Mouse (Mus musculus): ENCODE measurements around the gene Ush2a. TPM values are rescaled to one million over a fixed set of nuclear protein-coding genes. Genes with fewer than 3 reads are reported as not detected.

Gene Ush2a
- polyA plus RNA-seq, 1 experiment from 2014 or later, result 0.09 TPM

GRCm38 (mm10) chr1:188568295-188568961 lies 306.6 kb downstream of the Ush2a start:
- Histone ChIP-seq H3K9me3 (no peaks in the 10 kb centered on the region), H3K27me3 (replicated peaks) (no peaks in the 10 kb centered on the region), H3K4me2 (no peak overlapping the region), H3K4me1 (no peaks in the 10 kb centered on the region), H3K4me3 (replicated peaks) (no peak overlapping the region), H3K36me3 (no peaks in the 10 kb centered on the region), H3K27ac (no peak overlapping the region), H3K9ac (no peak overlapping the region)
- no peak for ATAC-seq (ENCODE audit: insufficient read depth, low FRiP score, low read depth)
- WGBS, result 84% methylated on average over 9 of the region's 9 CpGs

- Histone ChIP-seq H3K9me3 (no peaks in the 10 kb centered on the region), H3K27me3 (replicated peaks) (no peaks in the 10 kb centered on the region), H3K4me2 (no peak overlapping the region), H3K4me1 (no peaks in the 10 kb centered on the region), H3K9ac (no peak overlapping the region), H3K36me3 (no peaks in the 10 kb centered on the region), H3K4me3 (replicated peaks) (no peak overlapping the region), H3K27ac (no peak overlapping the region)
- ATAC-seq (ENCODE audit: insufficient read depth, low FRiP score, low read depth), result no peak
- 81% methylated on average over 8 of the region's 8 CpGs for WGBS
These were observed 314.5 kb downstream of the Ush2a start for GRCm38 (mm10) chr1:188576246-188576747.

DNA sequence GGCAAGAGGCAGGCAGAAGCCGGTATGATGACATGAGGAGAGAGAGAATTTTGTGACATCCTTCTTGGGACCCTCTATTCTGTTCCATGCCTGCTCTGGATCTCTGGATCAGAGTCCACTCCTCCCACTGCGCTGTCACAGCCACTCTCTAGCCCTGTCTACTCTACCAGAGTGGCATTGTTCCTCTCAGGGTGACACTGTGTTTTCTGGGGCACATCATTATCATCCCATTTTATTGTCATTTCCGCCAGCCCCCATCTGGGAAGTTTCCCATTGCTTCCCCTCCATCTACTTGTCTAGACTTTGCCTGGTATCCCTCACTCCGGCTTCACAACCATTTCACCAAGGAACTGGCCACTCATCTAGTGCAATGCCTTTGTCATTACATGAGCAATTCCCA lies 315.6 kb downstream of the Ush2a start:
- Histone ChIP-seq H3K4me1 (no peaks in the 10 kb centered on the region), H3K9me3 (no peaks in the 10 kb centered on the region), H3K4me2 (no peak overlapping the region), H3K27me3 (replicated peaks) (no peaks in the 10 kb centered on the region), H3K9ac (no peak overlapping the region), H3K36me3 (no peaks in the 10 kb centered on the region), H3K27ac (no peak overlapping the region), H3K4me3 (replicated peaks) (no peak overlapping the region)
- 84% methylated on average over 4 of the region's 4 CpGs for WGBS
- no peak for ATAC-seq (ENCODE audit: insufficient read depth, low FRiP score, low read depth)

DNA sequence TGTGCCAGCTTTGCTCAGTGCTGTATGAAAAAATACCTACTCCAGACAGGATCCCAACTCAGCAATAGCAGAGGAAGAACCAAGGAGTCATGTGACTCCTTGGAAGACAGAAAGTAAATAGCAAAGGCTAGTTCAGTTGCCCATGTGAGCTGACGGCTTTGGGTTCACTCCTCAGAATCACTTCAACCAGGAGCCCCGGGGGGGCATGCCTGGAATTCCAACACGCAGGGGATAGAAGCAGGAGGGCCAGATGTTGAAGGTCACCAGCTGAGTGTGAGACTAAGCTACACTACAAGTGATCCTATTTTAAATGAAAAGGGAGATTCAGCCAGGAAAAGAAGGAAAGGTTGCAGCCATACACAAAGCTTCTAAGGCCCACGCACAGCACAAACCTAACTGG lies 319.3 kb downstream of the Ush2a start:
- H3K9ac ChIP-seq, result no peak overlapping the region
- H3K27ac ChIP-seq, result no peak overlapping the region
- no peak overlapping the region for H3K4me3 ChIP-seq (replicated peaks)
- WGBS, result 50% methylated on average over 4 of the region's 4 CpGs
- no peaks in the 10 kb centered on the region for H3K4me1 ChIP-seq
- no peak overlapping the region for H3K4me2 ChIP-seq
- H3K9me3 ChIP-seq, result no peaks in the 10 kb centered on the region
- no peak for ATAC-seq (ENCODE audit: insufficient read depth, low FRiP score, low read depth)
- no peaks in the 10 kb centered on the region for H3K27me3 ChIP-seq (replicated peaks)
- no peaks in the 10 kb centered on the region for H3K36me3 ChIP-seq

DNA sequence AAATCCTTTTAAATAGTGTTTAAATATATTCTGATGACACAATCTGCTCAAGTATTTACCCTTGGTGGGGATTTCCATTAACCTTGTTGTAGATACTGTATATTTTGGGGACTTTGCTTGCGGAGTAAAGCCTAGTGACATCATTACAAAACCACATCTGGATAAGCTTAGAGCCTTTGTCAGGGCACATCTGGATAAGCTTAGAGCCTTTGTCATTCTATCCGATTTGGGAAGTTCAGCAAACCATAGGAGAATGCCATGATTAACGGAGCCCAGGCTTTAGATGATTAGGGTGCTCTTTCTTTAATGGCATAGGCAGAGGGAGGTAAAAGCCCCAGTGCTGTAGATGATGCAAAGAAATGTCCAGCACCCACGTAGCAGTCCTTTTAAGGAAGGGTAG lies 333.4 kb downstream of the Ush2a start:
- 46% methylated on average over 4 of the region's 4 CpGs for WGBS
- no peak for ATAC-seq (ENCODE audit: insufficient read depth, low FRiP score, low read depth)

GRCm38 (mm10) chr1:188598052-188598451 lies 336.2 kb downstream of the Ush2a start:
- Histone ChIP-seq H3K27me3 (replicated peaks) (no peaks in the 10 kb centered on the region), H3K27ac (no peak overlapping the region), H3K9me3 (no peaks in the 10 kb centered on the region), H3K4me1 (no peaks in the 10 kb centered on the region), H3K4me3 (replicated peaks) (no peak overlapping the region), H3K36me3 (no peaks in the 10 kb centered on the region), H3K4me2 (no peak overlapping the region), H3K9ac (no peak overlapping the region)
- ATAC-seq (ENCODE audit: insufficient read depth, low FRiP score, low read depth), result no peak
- 84% methylated on average over 7 of the region's 7 CpGs for WGBS

More for the DNA sequence above, 333.4 kb downstream of the Ush2a start:
- no peaks in the 10 kb centered on the region for H3K27me3 ChIP-seq (replicated peaks)
- no peaks in the 10 kb centered on the region for H3K36me3 ChIP-seq
- no peaks in the 10 kb centered on the region for H3K4me1 ChIP-seq
- no peaks in the 10 kb centered on the region for H3K9me3 ChIP-seq
- H3K4me3 ChIP-seq (replicated peaks), result no peak overlapping the region
- H3K27ac ChIP-seq, result no peak overlapping the region
- H3K4me2 ChIP-seq, result no peak overlapping the region
- no peak overlapping the region for H3K9ac ChIP-seq

DNA sequence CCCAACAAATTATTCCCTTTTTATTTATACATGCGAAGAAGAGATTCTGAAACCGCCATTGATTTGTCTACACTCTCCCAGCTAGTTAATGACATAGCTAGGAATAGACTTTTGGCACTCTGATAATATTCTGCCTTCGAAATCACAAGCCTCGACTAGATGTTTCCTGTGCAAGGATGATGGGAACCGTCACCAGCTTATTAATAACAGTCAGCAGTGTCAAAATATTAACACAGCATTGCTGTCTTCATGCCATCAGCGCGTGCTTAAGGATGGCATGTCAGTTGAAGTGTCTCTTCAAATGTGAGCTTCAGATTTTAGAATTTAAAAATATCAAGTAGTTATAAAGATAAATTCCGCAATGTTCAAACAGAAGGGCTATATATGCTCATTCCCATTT lies 337.3 kb downstream of the Ush2a start:
- WGBS, result 81% methylated on average over 8 of the region's 8 CpGs
- Histone ChIP-seq H3K4me1 (no peaks in the 10 kb centered on the region), H3K27ac (no peak overlapping the region), H3K4me3 (replicated peaks) (no peak overlapping the region), H3K36me3 (no peaks in the 10 kb centered on the region), H3K27me3 (replicated peaks) (no peaks in the 10 kb centered on the region), H3K9ac (no peak overlapping the region), H3K4me2 (no peak overlapping the region), H3K9me3 (no peaks in the 10 kb centered on the region)
- no peak for ATAC-seq (ENCODE audit: insufficient read depth, low FRiP score, low read depth)

DNA sequence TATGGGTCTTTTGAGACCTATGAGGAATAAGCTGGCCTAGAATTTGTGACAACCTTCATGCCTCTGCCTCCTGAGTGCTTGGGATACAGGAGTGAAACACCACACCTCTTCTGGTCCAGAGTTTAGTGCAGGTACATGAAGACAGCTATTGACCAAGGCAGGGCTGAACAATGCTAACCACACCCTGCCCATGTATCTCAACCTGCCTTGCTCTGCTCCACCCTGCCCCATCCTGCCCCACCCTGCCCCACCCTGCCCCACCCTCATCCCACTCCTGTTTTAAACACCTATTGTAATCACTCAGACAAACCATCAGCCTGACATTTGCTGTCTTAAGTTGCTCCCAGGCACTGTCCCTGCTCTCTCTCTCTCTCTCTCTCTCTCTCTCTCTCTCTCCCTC lies 344.6 kb downstream of the Ush2a start:
- Histone ChIP-seq H3K9me3 (no peaks in the 10 kb centered on the region), H3K4me1 (no peaks in the 10 kb centered on the region), H3K27ac (no peak overlapping the region), H3K4me2 (no peak overlapping the region), H3K4me3 (replicated peaks) (no peak overlapping the region), H3K27me3 (replicated peaks) (no peaks in the 10 kb centered on the region), H3K9ac (no peak overlapping the region), H3K36me3 (no peaks in the 10 kb centered on the region)
- ATAC-seq (ENCODE audit: insufficient read depth, low FRiP score, low read depth), result no peak

DNA sequence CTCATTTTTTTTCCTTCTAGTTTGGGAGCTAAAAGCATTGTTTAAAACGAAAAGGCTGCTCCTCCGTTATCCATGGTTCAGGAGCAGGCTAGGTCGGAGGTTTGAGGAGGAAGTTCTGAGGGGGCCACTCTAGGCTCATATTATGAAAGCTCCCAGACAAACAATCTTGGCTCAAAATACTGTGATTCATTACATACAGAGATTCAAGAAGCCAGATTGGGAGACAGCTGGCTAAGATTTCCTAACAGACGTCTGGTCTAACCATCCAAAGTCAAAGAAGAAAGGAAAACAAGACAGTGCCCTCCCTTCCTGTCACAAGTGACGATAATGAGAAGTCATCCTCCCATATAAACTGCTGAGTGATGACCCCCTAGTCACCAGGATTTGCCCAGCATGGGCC lies 354.7 kb downstream of the Ush2a start:
- H3K9ac ChIP-seq, result no peak overlapping the region
- WGBS, result 49% methylated on average over 5 of the region's 5 CpGs
- H3K9me3 ChIP-seq, result no peaks in the 10 kb centered on the region
- H3K4me3 ChIP-seq (replicated peaks), result no peak overlapping the region
- H3K27me3 ChIP-seq (replicated peaks), result no peaks in the 10 kb centered on the region
- no peak overlapping the region for H3K27ac ChIP-seq
- H3K36me3 ChIP-seq, result no peaks in the 10 kb centered on the region
- no peak overlapping the region for H3K4me2 ChIP-seq
- no peak for ATAC-seq (ENCODE audit: insufficient read depth, low FRiP score, low read depth)
- H3K4me1 ChIP-seq, result no peaks in the 10 kb centered on the region

DNA sequence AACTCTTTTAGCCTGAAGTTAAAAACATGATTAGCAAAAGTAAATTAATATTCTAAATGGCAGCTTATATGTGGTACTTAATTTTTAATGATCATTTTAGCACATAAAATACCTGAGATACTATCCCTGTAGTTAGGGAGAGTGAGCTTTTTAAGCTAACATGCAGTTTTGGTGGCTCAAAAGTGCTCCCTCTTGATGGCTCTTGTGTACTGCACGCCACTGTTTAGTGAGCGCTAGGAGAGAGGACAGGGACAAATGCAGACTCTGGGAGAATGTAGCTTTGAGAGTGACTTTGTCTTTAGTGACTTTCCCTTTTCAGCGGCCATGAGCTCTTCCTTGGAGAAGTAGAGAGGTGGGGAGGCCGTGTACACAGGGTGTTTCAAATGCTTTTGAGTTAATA lies 371.9 kb downstream of the Ush2a start:
- no peaks in the 10 kb centered on the region for H3K27me3 ChIP-seq (replicated peaks)
- H3K27ac ChIP-seq, result no peak overlapping the region
- H3K4me2 ChIP-seq, result no peak overlapping the region
- H3K4me3 ChIP-seq (replicated peaks), result no peak overlapping the region
- no peaks in the 10 kb centered on the region for H3K9me3 ChIP-seq
- no peak for ATAC-seq (ENCODE audit: insufficient read depth, low FRiP score, low read depth)
- H3K36me3 ChIP-seq, result no peaks in the 10 kb centered on the region
- 51% methylated on average over 4 of the region's 4 CpGs for WGBS
- no peaks in the 10 kb centered on the region for H3K4me1 ChIP-seq
- no peak overlapping the region for H3K9ac ChIP-seq

DNA sequence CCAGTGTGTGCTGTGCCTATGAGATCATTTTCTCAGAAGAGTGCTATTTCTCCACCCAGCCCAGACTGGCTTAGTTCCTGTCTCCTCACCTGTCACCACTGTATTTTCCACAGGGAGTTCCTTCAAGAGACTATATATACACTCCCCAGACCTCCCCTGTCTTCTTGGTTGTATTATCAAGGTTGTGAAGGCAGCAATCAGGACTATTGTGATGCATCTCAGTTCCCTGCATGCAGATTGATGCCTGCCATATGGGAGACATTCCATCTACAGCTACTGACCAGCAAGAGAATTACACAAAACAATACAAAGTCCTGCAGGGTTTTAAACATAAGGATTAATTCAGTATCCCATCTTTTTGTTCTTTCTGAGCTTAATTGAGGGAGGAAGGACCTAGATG lies 377.8 kb downstream of the Ush2a start:
- Histone ChIP-seq H3K9ac (no peak overlapping the region), H3K4me1 (no peaks in the 10 kb centered on the region), H3K9me3 (no peaks in the 10 kb centered on the region), H3K36me3 (no peaks in the 10 kb centered on the region), H3K4me3 (replicated peaks) (no peak overlapping the region), H3K4me2 (no peak overlapping the region), H3K27me3 (replicated peaks) (no peaks in the 10 kb centered on the region), H3K27ac (no peak overlapping the region)
- ATAC-seq (ENCODE audit: insufficient read depth, low FRiP score, low read depth), result no peak

GRCm38 (mm10) chr1:188643156-188643555 lies 381.3 kb downstream of the Ush2a start:
- Histone ChIP-seq H3K27ac (no peak overlapping the region), H3K27me3 (replicated peaks) (no peaks in the 10 kb centered on the region)
- WGBS, result 59% methylated on average over 3 of the region's 3 CpGs

GRCm38 (mm10) chr1:188653001-188653400 lies 391.2 kb downstream of the Ush2a start:
- WGBS, result 68% methylated on average over 3 of the region's 3 CpGs
- no peak overlapping the region for H3K9ac ChIP-seq
- no peaks in the 10 kb centered on the region for H3K27me3 ChIP-seq (replicated peaks)
- no peaks in the 10 kb centered on the region for H3K4me1 ChIP-seq
- no peak overlapping the region for H3K4me2 ChIP-seq
- ATAC-seq (ENCODE audit: insufficient read depth, low FRiP score, low read depth), result no peak
- H3K27ac ChIP-seq, result no peak overlapping the region
- H3K9me3 ChIP-seq, result no peaks in the 10 kb centered on the region
- H3K4me3 ChIP-seq (replicated peaks), result no peak overlapping the region
- H3K36me3 ChIP-seq, result no peaks in the 10 kb centered on the region

More at GRCm38 (mm10) chr1:188643156-188643555, 381.3 kb downstream of the Ush2a start:
- H3K4me2 ChIP-seq, result no peak overlapping the region
- no peaks in the 10 kb centered on the region for H3K36me3 ChIP-seq
- H3K9me3 ChIP-seq, result no peaks in the 10 kb centered on the region
- no peak overlapping the region for H3K9ac ChIP-seq
- no peak overlapping the region for H3K4me3 ChIP-seq (replicated peaks)
- no peaks in the 10 kb centered on the region for H3K4me1 ChIP-seq
- peak; percentile 56; the same call in 1 of the 2 replicates for ATAC-seq (ENCODE audit: insufficient read depth, low FRiP score, low read depth)
